Mouse (Mus musculus) limb, embryonic 10.5 days (tissue): ENCODE results near the gene C1qtnf1. TPM values are rescaled to one million over a fixed set of nuclear protein-coding genes. Genes with fewer than 3 reads are reported as not detected.

Source experiments
- DNase-seq: peaks from one replicate; pipeline ENCODE4 v3.0.0-alpha.2; 2017; ENCODE audit warnings: low spot score
- H3K27ac ChIP-seq: fragments of 300-500 bp; sonication (generic); 2 replicates; pipeline ENCODE4 v1.5.1; 2016; ENCODE audit warnings: mild to moderate bottlenecking
- H3K27me3 ChIP-seq: fragments of 300-500 bp; sonication (generic); 2 replicates; pipeline ENCODE4 v1.6.1; 2016; ENCODE audit warnings: low read depth, mild to moderate bottlenecking; ENCODE audit not compliant: poor library complexity, severe bottlenecking
- H3K36me3 ChIP-seq: fragments of 300-500 bp; sonication (generic); 2 replicates; pipeline ENCODE4 v1.6.1; 2016; ENCODE audit warnings: mild to moderate bottlenecking, moderate library complexity
- H3K4me1 ChIP-seq: fragments of 300-500 bp; sonication (generic); 2 replicates; pipeline ENCODE4 v1.6.1; 2016
- H3K4me3 ChIP-seq: fragments of 300-500 bp; sonication (generic); 2 replicates; pipeline ENCODE4 v1.5.1; 2016; ENCODE audit warnings: mild to moderate bottlenecking, moderate library complexity
- H3K9me3 ChIP-seq: fragments of 300-500 bp; sonication (generic); replicated peaks from 2 replicates; pipeline ENCODE4 v1.6.1; 2016; ENCODE audit warnings: mild to moderate bottlenecking
- WGBS: fragments of 180-500 bp; shearing (Covaris S2); methylation state at CpG from one replicate; pipeline ENCODE4 v1.1.7; 2016; 5-methylcytosine and 5-hydroxymethylcytosine counted together
- polyA plus RNA-seq: library from polyadenylated mRNA; unstranded; fragments of >200 nt; fragmentation: Nextera tagmentation; extraction: Ambion mirVana; gene quantifications from 2 replicates; pipeline ENCODE4 v1.2.1, GENCODE M21; 2016

Gene C1qtnf1
- polyA plus RNA-seq, 1 experiment from 2014 or later, result 3.1 TPM

DNA sequence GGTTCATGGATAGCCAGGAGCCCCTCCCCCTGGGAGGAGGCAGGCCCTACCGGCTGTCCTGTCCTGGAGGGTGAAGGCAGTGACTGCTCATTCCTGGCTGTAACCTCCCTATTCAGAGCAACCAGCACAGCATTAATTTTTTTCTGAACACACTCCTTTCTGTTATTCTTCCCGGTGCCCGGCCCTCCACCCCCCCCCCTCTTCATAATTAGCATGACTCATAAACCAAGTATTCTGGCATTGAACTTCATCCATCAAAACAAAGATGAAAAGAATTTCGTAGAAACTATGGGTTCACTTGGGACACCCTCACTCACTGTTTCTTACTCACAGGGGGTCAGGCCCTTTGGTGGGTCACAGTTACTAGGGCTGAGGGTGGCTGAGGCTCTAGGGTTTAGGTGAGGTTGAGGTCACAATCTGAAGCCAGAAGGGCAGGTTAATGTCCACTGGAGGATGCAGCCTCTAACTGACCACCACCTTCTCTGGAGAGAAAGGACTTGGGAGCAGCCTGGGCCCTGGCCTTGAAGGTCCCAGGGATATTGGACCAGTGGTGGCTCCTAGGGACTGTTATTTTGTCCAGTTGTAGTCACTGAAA, 2.4 kb downstream of the C1qtnf1 start:
- Histone ChIP-seq H3K4me1 (peaks cover 75% of the 10 kb centered on the region), H3K9me3 (no peaks in the 10 kb centered on the region), H3K27ac (0 out of 2 replicates have a peak overlapping the region, but pooled peaks have one; percentile 19), H3K4me3 (no peak overlapping the region), H3K27me3 (0 out of 2 replicates have a peak, but pooled peaks cover 7% of the 10 kb centered on the region), H3K36me3 (no peaks in the 10 kb centered on the region)
- WGBS, result 64% methylated on average over 4 of the region's 4 CpGs
- no peak for DNase-seq

DNA sequence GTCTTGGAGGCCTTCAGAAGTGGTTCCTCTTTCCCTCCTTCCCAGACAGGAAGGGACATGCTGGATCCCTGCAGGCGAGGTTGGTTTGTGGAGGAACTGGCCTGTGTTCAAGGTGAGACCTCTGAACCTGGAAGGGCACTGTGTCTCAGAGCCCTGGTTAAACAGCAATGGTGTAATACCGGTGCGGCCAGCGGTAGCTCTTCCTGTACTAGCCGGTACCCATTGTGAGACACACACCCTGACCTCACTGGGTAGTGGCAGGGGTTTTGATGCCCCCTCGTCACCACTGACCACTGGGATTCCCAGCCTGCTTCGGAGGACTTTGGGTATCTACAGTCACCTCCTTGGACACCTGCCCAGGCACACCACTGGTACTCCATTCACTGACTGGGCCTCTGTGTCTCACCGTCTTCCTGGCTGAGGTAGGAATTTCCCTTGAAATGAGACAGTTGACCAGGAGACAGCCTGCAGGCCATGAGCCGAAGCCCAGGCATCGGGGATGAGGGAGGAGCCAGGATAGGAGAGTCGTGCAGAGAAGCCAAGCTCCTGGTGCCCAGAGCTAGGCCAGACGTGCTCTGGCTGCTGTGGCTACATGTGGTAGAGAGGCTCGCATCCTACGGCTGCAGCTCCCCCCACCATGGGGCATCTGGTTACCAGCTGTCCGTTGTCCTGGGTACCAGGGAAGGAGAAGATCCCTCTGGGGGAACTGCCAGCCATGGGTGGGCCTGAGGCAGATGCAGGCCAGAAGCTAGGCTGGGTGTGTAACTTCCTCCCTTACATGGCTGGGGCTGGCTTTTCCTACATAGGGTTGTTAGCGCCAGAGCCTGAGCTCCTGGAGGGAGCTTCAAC, 3.3 kb downstream of the C1qtnf1 start:
- Histone ChIP-seq H3K4me1 (peaks cover 83% of the 10 kb centered on the region), H3K27ac (peak overlapping the region; percentile 20; the same call in 1 of the 2 replicates)
- no peak for DNase-seq

DNA sequence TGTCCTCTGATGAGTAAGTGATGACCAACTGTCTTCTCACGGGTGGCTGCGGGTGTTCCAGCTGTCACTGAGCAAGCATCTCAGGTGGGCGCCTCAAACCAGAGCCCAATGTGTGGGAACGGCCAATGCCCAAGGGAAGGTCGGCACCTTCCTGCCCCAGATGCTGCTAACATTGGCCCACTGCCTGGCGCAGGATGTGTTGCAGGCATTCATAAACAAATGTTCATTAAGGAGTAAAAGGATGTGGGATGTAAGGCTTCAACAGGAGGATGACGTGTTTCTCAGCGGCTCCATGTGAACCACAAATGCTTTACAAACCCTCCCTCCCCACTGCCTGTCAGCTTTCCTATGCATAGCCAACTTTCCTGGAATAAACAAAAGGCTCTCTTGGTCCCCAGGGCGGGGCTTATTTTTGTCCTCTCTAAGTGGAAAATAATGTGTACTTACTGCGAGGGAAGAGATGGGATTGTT, 5.4 kb downstream of the C1qtnf1 start:
- DNase-seq, result no peak
- H3K27ac ChIP-seq, result peak overlapping the region; percentile 68
- WGBS, result 78% methylated on average over 10 of the region's 10 CpGs
- H3K36me3 ChIP-seq, result no peaks in the 10 kb centered on the region
- peak overlapping the region; percentile 34 for H3K4me3 ChIP-seq
- H3K27me3 ChIP-seq, result no peaks in the 10 kb centered on the region
- peaks cover 84% of the 10 kb centered on the region for H3K4me1 ChIP-seq
- no peaks in the 10 kb centered on the region for H3K9me3 ChIP-seq

More for the DNA sequence above, 3.3 kb downstream of the C1qtnf1 start:
- H3K36me3 ChIP-seq, result no peaks in the 10 kb centered on the region
- no peak overlapping the region for H3K4me3 ChIP-seq
- 0 out of 2 replicates have a peak, but pooled peaks cover 5% of the 10 kb centered on the region for H3K27me3 ChIP-seq
- 76% methylated on average over 16 of the region's 16 CpGs for WGBS
- no peaks in the 10 kb centered on the region for H3K9me3 ChIP-seq

DNA sequence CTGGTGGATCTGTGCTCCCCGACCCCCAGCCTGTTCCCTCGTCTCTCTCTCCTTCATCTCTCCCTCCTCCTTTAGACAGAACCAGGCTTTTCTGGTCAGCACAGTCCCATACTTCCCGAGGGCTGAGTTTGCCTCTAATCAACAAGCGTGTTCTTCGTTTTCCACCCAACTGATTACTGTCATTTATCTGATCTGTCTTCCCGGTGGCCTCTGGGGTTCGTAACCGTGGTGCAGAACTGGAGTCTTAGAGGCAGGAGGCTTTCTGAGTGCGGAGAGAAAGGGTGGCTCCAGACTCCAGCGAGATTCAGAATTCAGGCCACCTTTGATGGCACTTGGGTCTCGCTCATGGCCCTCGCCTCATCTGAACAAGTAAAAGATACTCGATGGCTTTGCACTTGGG, 6.1 kb downstream of the C1qtnf1 start:
- no peak for DNase-seq
- Histone ChIP-seq H3K36me3 (no peaks in the 10 kb centered on the region), H3K4me3 (peak overlapping the region; percentile 34), H3K27ac (peak overlapping the region; percentile 68), H3K4me1 (peaks cover 84% of the 10 kb centered on the region), H3K9me3 (no peaks in the 10 kb centered on the region), H3K27me3 (no peaks in the 10 kb centered on the region)
- 46% methylated on average over 13 of the region's 13 CpGs for WGBS

DNA sequence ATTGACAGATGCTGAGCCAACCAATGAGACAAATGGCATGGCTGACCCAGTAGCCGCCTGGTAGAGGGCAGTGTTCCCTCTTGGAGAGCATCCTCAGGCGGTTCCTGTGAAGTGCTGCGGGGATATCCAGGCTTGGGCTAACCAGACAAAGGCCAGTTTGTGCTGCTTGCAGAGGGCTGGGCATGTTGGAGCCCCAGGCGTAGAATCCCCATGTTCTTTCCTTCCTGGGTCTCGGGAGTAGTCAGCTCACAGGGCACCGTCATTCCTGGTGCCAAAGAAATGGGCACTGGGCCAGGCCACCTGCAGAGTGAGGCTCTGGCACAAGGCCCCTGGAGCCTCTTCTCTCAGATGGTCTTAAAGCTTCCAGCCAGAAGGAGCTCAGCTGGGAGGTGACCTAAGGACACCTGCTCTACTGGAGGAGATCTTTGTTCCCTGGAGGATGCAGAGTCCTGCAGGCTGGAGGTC, 8.5 kb downstream of the C1qtnf1 start:
- Histone ChIP-seq H3K4me1 (peaks cover 73% of the 10 kb centered on the region), H3K4me3 (no peak overlapping the region), H3K27ac (peak overlapping the region; percentile 38; the same call in 1 of the 2 replicates), H3K27me3 (no peaks in the 10 kb centered on the region), H3K9me3 (no peaks in the 10 kb centered on the region), H3K36me3 (no peaks in the 10 kb centered on the region)
- 61% methylated on average over 6 of the region's 6 CpGs for WGBS
- DNase-seq, result no peak

GRCm38 (mm10) chr11:118438665-118439414, 10.8 kb downstream of the C1qtnf1 start:
- Histone ChIP-seq H3K4me3 (no peak overlapping the region), H3K36me3 (no peaks in the 10 kb centered on the region), H3K27me3 (peaks cover 4% of the 10 kb centered on the region; the same call in 1 of the 2 replicates), H3K27ac (peak overlapping the region; percentile 65), H3K4me1 (peaks cover 61% of the 10 kb centered on the region), H3K9me3 (no peaks in the 10 kb centered on the region)
- no peak for DNase-seq
- WGBS, result 45% methylated on average over 11 of the region's 11 CpGs

DNA sequence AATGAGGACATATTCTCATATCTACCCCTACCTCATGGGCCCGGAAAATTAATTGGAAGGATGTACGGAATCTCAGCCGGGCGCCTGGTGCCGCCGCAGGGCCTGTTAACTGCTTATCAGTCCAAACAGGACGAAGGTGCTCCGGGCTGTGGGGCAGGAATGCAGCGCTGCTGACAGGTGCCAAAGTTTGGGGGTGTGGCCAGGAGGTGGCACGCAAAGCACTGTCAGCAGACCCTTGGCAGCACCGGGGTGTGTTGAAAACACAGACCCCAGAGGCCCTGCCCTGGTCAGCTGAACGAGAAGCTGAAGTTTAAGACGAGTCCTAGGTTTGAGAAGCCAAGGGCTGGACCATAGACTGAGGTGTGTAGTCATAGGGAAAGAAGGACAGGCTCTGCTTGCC, 14.7 kb downstream of the C1qtnf1 start:
- no peak for DNase-seq
- Histone ChIP-seq H3K36me3 (no peaks in the 10 kb centered on the region), H3K9me3 (no peaks in the 10 kb centered on the region), H3K27ac (0 out of 2 replicates have a peak overlapping the region, but pooled peaks have one; percentile 32), H3K4me3 (no peak overlapping the region), H3K27me3 (peaks cover 4% of the 10 kb centered on the region; the same call in 1 of the 2 replicates), H3K4me1 (peaks cover 37% of the 10 kb centered on the region)
- 85% methylated on average over 13 of the region's 13 CpGs for WGBS

GRCm38 (mm10) chr11:118443201-118443970, 15.4 kb downstream of the C1qtnf1 start:
- Histone ChIP-seq H3K36me3 (no peaks in the 10 kb centered on the region), H3K4me1 (peaks cover 36% of the 10 kb centered on the region), H3K9me3 (no peaks in the 10 kb centered on the region), H3K4me3 (no peak overlapping the region), H3K27me3 (peaks cover 4% of the 10 kb centered on the region; the same call in 1 of the 2 replicates), H3K27ac (0 out of 2 replicates have a peak overlapping the region, but pooled peaks have one; percentile 32)
- 35% methylated on average over 11 of the region's 11 CpGs for WGBS
- peak; percentile 93 for DNase-seq

DNA sequence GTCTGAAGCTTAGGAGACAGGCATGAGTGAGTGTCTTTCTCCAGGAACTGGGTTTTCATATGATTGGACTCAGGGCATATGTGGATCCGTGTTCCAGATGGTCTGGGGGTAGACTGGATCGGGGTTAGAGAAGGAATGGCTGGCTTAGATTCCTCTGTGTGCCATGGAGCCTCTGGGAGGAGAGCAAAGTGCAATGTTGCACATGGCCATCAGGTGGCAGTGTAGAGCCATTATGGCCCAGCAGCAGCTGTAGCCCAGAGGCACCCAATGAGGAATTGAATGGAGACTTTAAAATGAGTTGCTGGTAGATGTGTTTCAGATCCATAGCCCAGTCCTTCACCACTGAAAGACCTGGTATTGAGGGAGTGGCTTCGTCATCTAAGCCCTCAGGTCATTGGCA, 17.8 kb downstream of the C1qtnf1 start:
- 22% methylated on average over 3 of the region's 3 CpGs for WGBS
- H3K27ac ChIP-seq, result no peak overlapping the region
- H3K36me3 ChIP-seq, result no peaks in the 10 kb centered on the region
- H3K27me3 ChIP-seq, result peaks cover 4% of the 10 kb centered on the region; the same call in 1 of the 2 replicates
- DNase-seq, result peak; percentile 83
- no peak overlapping the region for H3K4me3 ChIP-seq
- peaks cover 21% of the 10 kb centered on the region for H3K4me1 ChIP-seq
- H3K9me3 ChIP-seq, result no peaks in the 10 kb centered on the region

DNA sequence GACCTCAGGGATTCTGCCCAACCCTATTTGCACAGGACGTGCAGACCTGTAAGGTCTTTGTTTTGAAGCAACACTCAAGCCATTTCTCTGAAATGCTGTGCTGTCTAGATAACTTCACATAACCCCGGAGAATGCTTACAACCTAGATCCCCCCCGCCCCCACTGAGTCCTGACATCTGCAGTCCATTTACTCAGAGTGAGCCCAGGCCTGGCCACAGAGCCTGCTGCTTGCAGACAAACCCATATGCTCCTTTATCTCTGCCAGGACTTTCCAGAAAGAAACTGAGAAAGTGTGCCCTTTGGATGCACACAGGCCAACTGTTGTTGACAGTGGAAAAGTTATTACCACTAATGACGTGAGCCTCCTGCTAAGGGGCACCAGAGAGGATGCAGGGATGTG, 19.3 kb downstream of the C1qtnf1 start:
- WGBS, result 45% methylated on average over 4 of the region's 4 CpGs
- no peaks in the 10 kb centered on the region for H3K36me3 ChIP-seq
- no peak overlapping the region for H3K4me3 ChIP-seq
- H3K9me3 ChIP-seq, result no peaks in the 10 kb centered on the region
- no peak for DNase-seq
- H3K27ac ChIP-seq, result peak overlapping the region; percentile 1; the same call in 1 of the 2 replicates
- peaks cover 4% of the 10 kb centered on the region; the same call in 1 of the 2 replicates for H3K27me3 ChIP-seq
- H3K4me1 ChIP-seq, result peaks cover 21% of the 10 kb centered on the region

- no peaks in the 10 kb centered on the region for H3K36me3 ChIP-seq
- no peak for DNase-seq
- H3K27ac ChIP-seq, result no peak overlapping the region
- peaks cover 19% of the 10 kb centered on the region for H3K4me1 ChIP-seq
- H3K9me3 ChIP-seq, result no peaks in the 10 kb centered on the region
- 90% methylated on average over 8 of the region's 8 CpGs for WGBS
- peaks cover 4% of the 10 kb centered on the region; the same call in 1 of the 2 replicates for H3K27me3 ChIP-seq
- H3K4me3 ChIP-seq, result no peak overlapping the region
Measured at GRCm38 (mm10) chr11:118448385-118448784, 20.4 kb downstream of the C1qtnf1 start.

- H3K4me1 ChIP-seq, result peaks cover 19% of the 10 kb centered on the region
- no peak overlapping the region for H3K27ac ChIP-seq
- no peak for DNase-seq
- WGBS, result 87% methylated on average over 6 of the region's 6 CpGs
- no peaks in the 10 kb centered on the region for H3K36me3 ChIP-seq
- no peaks in the 10 kb centered on the region for H3K27me3 ChIP-seq
- no peaks in the 10 kb centered on the region for H3K9me3 ChIP-seq
- H3K4me3 ChIP-seq, result no peak overlapping the region
Measured at GRCm38 (mm10) chr11:118451211-118451610, 23.2 kb downstream of the C1qtnf1 start.
